Mouse (Mus musculus) cerebellum, adult 9-11 months (tissue): Measurements from ENCODE around the gene Adamts2.

ENCODE experiments used
- DNase-seq: peaks from one replicate; pipeline ENCODE4 v3.0.0; 2022

Adamts2 gene

DNA sequence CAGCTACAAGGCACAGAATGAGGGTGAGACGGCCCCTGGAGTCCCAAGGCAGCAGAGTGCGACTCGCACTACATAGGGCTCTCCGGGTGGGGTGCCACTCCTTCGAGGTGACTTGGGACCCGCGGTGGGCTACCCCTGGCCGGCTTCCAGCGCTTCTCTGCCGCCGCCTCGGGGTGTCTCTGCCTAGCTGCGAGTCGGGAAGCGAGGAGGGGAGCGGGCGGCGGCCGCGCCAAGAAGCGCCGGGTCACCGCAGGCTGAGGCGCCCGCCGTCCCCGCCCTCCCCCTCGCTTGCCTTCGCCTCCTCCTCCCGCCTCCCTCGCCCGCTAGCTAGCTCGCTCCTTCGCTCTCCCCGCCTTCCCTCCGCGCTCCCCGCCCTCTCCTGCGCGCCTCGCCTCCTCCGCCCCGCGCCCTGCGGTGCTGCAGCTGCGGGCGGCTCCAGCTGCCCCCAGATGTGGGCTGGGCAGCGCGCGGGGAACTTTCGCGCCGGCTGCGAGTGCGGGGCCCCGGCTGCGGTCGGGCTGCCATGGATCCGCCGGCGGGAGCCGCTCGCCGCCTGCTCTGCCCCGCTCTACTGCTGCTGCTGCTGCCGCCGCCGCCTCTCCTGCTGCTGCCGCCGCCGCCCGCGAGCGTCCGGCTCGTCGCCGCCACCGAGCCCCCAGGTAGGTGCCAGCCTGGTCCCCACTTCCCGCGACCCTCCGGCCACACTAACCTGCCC lies at the start of gene Adamts2:
Gene Adamts2 (plus strand): TSS at position 444 of the 715 bp plus-strand sequence.
- DNase-seq: peak; percentile 43

DNA sequence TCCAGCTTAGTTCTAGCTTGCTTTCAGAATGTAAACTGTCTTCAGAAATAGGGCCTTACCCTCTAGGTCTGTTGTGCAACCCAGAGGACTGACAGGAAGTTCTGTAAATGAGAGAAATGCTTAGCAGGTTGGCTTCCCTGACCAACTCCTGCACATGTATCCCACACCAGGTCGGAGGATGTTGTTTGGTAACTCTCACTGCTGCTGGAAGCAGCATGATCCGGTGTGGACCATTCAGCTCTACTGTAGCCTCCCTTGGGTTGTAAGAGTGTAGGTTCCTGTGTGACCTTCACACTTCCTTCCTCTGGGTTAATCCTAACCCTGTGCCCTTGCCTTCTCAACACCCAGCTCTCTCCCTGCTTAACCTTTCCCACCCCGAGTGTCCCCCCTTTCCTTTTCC lies 44.8 kb upstream of the Adamts2 start:
- DNase-seq: no peak

DNA sequence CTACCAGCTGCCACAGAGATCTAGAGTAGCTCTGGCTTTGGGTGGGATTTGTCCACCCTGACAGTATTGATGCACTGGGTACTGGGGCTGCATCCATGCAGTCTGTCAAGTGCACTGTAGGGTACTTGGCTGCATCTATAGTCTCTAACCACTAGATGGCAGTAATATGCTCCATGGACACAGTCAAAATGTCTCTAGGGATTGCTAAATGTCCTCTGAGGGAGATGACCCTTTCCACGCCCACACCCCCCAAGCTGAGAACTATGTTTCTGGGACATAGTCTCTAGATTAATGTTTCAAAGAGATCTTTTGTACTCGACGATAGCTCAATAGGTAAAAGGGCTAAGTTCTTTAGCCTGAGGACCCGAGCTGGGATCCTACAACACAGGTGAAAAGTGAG lies 42.8 kb upstream of the Adamts2 start:
- no peak for DNase-seq

DNA sequence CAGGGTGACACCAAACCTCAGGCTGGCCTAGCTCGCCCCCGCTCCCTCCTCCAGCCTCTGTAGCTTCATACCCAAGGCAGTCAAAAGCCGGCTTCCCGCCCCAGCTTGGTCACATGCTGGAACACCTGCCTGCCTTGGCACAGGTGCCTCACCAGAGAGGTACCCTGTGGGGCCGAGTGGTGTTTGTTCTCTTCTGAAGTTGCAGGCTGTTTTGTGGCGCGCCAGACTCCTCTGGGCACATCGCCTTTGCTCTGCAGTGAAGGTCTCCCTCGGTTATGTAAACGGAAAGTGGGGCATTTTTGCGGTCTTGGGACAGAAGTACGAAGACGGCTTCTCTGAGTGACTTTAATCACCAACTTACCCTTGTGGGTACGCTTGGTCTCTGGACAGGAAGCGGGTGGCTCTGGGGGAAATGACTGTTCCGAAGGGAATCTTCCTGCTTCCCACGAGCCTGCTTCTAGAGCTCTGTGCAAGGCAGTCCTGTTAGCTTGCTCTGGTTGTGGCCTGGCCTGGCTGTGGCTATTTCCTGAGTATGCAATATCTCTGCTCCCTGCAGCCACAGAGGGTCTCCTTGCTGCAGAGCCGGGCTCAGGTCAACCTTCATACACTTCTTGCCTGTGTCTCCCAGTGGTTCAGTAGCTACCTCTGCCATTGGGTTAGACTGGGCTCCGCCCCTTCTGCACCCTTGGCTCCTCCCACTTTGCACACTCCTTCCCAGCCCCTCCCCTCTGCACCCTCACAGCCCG lies 36.2 kb upstream of the Adamts2 start:
- no peak for DNase-seq

DNA sequence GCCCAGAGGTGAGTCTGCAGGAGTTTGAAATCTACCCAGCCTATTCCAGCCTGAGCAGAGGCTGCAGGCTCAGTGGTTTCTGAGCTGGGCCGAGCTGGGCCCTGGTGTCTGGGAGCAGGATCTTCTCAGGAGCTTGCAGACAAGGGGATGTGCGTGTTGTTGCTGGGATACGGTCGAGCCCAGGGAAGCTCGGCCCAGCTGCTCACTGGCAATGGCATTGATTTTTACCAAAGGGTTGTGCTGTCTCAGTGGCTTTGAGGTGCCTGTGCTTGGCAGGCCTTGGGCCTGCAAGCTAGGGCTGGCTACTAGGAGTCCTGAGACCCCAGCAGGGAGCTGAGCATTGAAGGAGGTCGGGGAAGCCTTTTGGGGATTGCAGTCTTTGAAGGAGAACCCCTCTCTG lies 30.4 kb upstream of the Adamts2 start:
- DNase-seq: peak; percentile 14

DNA sequence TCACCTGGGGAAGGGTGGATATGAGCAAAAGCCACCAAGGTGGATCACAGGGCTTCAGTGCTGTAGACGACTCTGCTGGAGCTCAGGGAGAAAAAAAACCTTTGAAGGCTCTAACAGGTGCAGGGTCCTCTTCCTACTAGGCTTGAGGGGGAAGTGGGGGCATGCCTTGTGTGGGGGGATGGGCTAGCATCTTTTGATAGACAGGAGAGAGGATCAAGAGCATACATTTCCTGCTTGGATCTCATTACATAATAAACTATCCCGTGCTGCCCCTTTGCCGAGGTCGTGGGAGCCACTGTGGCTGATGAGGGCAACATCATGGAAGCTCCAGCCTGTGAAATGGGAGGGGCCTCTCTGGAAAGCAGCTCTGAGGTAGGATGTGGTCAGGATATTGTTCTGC lies 25.4 kb upstream of the Adamts2 start:
- no peak for DNase-seq

DNA sequence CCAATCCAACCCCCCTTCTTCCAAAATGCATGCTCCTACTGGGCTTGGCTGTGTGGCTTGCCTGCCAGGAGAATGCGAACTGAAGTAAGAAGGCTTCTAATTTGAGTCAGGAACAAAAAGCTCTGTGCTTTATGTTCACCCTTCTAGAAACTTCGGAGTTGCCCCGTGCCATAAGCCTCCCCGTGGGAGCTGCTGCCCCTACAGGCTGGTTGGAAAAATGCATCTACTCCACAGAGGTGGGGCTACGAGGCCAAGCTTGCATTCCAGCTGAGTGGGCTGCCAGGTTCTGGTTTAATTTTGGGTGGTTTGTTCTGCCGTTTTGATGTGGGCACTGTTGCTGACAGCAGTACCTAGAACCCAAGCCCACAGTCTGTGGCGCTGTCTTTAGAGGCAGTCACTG lies 14.9 kb upstream of the Adamts2 start:
- DNase-seq: no peak

DNA sequence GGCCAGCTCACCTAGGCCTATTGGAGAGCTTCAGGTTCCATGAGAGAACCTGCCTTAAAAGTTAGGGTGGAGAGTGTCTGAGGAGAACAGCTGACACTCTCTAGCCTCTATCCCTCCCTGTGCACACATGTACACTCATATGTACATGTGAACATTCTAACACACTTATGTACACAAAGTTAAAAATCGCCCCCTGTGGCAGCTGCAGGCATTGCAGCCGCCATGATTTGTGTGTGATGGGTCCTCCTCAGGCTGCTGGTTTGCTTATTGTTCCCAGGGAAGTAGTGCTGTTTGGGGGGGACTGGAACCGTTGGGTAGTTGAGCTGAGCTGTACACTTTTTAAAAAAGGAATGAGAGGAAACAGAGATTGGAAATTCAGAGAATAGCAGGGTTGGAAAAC lies 14.1 kb upstream of the Adamts2 start:
- peak; percentile 24 for DNase-seq

DNA sequence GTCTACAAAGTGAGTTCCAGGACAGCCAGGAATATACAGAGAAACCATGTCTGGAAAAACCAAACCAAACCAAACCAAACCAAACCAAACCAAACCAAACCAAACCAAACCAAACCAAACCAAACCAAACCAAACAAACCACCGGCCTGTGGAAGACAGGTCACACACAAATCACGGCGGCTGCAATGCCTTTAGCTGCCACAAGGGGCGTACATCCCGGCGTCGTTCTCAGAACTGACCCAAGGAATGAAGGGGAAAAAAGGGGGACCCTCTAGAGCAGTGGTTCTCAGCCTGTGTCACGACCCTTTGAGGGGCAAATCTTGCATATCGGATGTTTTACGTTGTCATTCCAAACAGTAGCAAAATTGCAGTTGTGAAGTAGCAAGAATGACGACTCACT lies 12.8 kb upstream of the Adamts2 start:
- DNase-seq: no peak

DNA sequence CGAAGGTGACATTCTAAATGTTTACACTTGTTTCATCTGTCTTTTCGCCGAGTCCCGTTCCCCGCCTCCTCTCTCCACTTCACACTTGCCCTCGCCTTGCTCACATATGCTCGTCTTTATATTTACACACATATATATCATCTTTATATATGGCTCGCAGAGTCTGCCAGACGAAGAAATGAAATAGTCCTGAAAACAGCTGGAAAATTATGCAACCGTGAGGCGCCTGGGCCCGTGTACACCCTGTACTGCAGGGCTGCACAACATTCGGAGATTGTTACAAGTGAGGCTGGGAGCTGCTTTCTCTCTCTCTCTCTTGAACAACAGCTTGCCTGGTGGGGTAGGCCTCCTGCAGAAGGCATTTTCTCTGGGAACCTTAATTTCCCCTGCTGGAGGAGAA lies 10.8 kb upstream of the Adamts2 start:
- DNase-seq: no peak

DNA sequence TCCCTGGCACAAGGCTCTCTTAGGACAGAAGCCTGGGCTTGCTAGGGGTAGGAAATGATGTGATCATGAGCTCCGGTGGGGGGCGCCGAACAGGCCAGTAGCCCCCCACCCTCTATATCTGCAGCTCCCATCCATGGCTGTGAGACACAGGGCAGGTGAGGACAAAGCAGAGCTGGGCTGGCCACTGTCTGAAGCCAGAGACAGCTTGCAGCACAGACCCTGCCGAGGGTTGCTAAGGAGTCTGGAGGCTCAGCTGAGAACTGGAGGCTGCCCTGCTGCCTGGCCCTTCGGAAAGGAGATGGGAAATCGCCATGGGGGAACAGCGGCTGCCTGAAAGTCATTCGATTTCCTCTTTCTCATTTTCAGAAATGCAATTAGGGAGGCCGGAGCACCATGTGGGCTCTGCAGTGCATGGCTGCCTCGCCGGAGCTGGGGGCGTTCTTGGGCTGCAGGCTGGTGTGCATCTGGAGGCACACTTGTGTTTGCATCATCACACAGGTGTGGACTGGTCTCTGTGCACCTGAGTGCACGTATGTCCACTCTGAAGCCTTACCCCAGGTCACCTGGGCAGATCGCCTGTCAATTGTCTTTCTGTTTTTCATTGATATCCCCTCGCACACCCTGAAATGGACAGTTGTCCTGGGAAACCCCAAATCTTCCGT lies 8.9 kb upstream of the Adamts2 start:
- DNase-seq: no peak

DNA sequence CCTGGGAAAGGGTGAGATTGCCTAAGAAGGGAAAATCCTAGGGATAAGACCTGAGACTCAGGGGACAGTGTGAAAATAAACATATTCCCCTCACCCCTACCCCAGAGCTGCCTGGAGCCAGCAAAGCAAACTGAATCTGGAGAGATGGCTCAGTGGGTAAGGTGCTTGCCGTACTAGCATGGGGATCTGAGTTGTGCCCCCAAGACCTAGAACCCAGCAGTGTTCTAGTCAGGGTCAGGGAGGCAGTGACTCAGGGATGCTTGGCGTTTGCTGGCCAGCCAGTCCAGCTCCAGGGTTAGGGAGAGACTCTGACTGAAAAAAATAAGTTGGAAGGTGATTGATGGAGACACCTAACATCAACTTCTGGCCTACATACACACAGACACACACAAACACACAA lies 5.3 kb upstream of the Adamts2 start:
- DNase-seq: no peak

DNA sequence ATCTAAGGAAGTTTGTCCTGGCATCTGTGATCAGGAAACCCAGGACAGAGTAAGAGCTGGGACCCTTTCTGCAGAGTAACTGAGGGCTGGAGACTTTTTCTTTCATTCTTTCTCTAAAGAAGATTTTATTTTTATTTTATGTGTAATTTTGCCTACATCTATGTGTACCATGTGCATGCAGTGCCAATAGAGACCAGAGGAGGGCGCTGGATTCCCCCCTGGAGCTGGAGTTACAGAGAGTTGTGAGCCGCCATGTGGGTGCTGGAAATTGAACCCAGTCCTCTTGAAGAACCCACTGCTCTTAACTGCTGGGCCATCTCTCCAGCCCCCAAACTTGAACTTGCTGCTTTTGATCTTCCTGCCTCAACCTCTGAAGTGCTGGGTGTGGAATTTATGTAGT lies 2.7 kb upstream of the Adamts2 start:
- no peak for DNase-seq

DNA sequence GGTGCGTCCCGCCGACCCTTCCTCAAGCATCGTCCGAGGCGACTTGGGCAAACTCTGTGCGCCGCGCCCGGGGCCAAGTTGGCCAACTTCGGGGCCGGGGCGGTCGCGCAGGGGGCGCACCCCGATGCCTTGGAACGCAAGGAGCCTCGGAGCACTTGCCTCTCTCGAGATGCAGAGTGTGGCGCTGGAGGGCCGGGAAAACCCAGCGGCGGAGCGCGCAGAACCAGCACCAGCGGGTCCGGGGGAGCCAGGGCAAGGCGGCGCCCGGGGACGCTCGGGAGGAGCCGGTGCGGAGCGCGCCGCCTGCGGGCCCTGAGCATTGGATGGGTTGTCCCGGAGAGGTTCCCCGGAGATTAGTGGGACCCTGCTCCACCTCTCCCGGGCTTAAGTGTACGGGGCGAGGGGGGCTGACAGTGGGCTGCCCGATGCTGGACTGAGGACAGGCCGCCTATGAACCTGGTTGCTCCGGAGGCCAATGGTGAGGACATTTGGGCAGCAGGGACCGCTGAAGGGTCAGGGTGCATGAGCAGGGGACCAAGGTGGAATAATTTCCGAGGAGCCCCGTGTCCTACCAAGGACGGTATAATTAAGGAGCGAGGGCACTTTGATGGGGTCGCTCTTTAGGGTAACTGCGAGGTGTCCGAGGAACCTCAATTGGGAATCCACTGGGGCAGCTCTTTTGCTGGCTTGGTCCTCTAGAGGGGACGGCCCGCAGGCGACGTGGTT lies 635 bp downstream of the Adamts2 start:
- DNase-seq: peak; percentile 26

DNA sequence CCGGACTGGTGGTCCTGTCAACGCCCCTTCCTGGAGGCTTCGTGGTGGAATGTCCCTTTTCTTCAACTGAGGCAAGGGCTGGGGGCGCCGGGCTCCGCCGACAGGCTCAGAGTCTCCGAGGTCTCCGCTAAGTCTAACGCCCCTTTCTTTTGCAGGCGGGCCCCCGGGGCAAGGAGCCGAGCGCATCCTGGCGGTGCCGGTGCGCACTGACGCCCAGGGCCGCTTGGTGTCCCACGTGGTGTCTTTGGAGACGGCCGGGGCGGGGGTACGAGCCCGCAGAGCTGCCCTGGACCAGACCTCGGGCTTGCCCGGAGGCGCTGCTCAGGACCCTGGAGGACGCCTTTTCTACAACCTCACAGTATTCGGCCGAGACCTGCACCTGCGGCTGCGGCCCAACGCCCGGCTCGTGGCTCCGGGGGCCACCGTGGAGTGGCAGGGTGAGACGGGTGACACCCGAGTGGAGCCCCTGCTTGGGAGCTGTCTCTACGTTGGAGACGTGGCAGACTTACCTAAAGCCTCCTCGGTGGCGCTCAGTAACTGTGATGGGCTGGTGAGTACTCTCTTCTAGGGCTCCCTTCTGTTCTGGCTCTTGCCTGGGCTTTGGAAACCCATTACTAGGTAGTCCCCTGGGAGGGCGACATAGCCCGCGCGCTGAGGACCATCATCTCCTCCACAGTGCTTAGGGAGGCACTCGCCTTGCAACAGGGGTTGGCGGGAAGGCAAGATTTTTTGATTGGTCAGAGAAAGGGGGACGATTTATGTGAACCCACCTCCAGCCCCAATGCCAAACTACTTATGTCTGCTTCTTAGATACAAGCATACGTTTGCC lies 1.4 kb downstream of the Adamts2 start:
- DNase-seq: peak; percentile 29

DNA sequence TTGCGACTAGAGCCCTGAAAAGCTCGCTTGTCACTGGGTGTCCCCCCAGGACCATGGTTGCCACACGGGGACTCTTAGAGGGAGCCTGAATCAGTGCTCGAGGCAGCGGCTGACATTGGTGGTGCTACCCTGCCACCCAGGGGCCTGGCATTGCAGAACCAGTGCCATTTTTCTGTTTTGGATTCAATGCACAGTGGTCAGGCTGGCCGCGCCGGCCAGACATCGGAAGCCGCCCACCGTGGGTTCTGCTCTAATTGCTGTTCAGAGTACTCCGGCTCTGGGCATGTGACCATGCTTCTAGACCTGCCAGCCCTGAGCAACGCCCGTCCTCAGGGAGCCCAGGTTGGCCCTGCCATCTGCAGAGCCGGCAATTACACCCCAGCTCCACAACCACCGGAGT lies 2.5 kb downstream of the Adamts2 start:
- DNase-seq: peak; percentile 21

DNA sequence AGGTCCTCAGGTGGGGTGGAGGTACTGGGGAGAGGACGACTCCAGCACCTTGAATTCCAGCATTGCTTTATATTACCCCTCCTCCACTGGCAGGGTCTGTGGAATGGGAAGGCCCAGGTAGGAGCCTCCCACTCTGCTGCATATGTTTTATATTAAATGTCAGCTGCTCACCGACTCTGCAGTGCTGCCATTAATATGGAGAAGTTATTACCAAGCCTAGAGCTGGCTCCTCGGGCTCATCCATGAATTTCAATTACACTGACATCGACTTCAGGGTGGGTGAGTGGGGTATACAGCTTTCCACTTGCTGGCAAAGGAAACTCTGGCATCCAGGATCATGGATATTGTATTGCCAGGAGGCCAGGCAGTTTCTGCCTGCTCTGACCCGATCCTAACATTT lies 9.3 kb downstream of the Adamts2 start:
- DNase-seq: no peak

DNA sequence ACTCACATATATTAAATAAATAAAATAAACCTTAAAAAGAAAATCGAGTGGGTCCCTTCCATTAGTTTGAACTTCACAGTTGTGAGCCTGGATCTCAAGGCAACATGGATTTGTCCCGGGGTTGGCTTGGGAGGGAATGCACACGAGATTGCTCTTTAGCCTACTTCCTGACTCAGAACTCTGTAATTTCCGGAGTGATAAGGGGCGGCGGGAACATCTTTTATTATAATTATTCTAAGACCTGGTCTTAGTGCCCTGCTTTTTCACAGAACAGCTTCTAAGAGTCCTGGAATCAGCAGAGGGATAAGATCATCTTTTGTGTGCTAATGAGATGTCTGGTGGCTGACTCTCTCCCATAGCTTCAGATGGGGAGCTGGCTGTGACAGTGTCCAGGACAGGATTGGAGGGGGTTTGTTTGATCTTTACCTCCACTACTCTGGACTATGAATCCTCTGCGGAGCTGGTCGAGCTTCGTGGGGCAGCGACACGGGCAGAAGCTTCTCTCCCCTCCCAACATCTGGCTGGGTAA lies 15.2 kb downstream of the Adamts2 start:
- DNase-seq: no peak

DNA sequence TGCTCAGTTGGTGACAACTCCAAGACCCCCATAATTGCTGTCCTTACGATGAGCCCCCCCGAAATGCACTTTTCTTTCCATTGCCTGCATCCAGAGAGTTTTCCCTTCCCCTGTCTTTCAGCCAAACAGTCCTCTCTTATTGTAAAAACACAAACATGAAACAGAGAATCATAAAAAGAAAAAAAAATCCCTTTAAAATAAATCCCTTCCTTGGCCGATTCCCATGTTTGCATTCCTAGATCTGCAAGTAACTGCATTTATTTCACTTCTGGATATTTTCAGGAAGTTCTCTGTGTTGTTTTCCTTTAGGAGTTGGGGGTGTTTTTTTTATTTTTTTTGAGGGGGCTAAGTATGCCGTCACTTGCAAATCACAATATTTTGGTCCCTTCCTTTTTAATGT lies 19.0 kb downstream of the Adamts2 start:
- DNase-seq: no peak

DNA sequence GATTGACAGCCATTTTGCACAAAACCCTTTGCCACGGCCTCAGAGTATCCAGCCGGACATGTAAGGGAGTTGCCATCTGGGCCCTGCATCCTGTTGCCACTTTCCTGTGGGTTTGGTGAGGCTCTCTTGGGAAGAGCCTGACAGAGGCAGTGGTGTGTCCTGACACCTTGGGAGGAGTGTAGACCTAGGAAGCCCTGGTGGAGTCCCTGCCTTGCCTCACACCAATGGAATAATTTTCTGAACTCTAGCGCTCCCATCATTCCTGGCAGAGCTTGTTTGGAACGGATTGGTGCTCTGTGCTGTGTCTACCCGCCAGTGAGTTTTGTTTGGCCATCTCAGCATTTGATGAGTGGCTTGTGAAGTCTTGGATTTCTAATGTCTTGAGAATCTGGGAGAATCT lies 19.5 kb downstream of the Adamts2 start:
- no peak for DNase-seq

DNA sequence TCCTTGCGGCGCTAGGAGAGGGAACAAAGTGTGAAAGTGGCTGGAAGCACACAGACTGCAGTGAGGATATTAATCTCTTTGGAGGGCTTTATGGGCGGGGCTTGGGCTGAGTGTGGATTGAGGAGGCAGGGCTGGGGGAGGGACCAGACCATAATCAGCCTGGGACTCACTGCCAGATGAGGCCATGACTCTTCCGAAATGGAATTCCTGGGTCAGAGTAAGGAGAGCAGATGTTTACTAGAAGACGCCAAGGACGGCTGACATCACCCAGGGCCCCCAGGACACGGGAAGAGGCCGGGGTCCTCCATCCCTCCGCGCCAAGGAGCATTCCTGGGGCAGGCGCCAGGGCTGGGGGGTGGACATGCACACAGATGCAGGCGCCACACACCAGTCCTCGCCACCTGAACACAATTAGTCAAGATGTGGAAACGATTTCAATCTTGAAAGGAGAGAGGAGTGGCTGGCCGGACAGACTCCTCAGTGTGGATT lies 20.4 kb downstream of the Adamts2 start:
- DNase-seq: no peak

DNA sequence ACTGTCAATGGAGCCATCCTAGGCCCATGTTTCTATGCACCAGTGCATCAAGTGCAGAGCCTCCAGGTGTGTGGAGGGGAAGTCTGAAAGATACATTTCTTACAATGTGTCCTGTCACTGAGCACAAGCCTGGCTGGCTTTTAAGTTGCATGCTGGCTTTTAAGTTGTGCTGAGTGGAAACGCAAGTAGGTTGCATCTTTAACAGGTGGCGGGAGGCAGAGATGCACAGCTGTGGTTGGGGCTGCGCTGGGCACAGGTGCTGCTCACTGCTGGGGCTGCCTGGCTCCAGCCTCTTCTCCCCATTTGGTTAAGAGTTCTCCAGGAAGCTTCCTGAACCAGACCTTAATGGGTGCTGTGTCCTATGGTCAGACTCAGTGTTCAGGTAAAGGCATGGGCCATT lies 21.9 kb downstream of the Adamts2 start:
- no peak for DNase-seq
